Mouse (Mus musculus): Measurements from ENCODE around the gene Rho. TPM values are rescaled to one million over a fixed set of nuclear protein-coding genes. Genes with fewer than 3 reads are reported as not detected.
A peak's percentile ranks its signal among the peaks of the same experiment; 100 is the strongest.

Rho gene
- polyA plus RNA-seq, 1 experiment from 2014 or later, result 0.16 TPM

DNA sequence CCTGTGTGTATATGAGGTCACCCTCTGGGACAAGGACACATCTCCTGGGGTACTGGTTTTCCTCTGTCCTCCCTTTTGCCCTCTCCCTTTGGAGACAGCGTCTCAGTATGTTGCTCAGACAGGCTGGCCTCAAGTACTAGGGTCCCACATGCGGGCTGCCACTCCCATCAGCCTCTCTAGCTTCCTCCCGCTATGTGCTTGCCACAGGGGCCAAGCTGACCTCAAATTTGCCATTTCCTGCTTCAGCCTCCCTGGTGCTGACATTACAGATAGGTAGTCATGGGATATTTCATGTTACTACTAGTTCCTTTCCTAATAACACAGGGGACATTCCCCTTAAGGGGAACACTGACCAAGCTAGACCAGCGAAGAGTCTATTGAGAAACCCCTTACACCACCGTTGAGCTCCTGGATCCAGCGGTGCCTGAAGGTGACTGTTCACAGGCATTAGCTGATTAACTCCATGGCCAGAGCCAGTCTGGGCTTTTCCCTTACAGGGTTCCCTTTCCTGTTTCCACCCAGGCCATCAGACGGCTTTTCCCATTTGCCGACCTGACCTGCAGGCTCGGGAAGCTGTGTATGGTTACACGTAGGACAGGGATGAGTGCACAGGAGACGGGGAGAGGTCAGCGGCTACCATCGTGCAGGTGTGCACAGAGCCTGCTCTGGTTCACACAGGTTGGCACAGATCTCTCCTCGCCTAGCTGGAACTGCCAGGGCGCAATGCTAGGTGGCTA is 41.8 kb downstream of the Rho start:
- 88% methylated on average over 15 of the region's 15 CpGs for WGBS
- no peaks in the 10 kb centered on the region for H3K27me3 ChIP-seq (replicated peaks; ENCODE audit: control insufficient read depth, insufficient read depth, low read length)
- H3K4me2 ChIP-seq (replicated peaks; ENCODE audit: low read depth), result no peak overlapping the region
- H3K36me3 ChIP-seq (ENCODE audit: control insufficient read depth, insufficient read depth), result peaks cover 20% of the 10 kb centered on the region; the same call in 1 of the 2 replicates
- H3K27ac ChIP-seq (ENCODE audit: low read depth, low read length), result no peak overlapping the region
- no peaks in the 10 kb centered on the region for H3K9me3 ChIP-seq (ENCODE audit: control insufficient read depth)
- ATAC-seq, result no peak
- no peak overlapping the region for H3K9ac ChIP-seq (ENCODE audit: low read depth, low read length)
- no peak overlapping the region for H3K4me3 ChIP-seq (ENCODE audit: low read depth, low read length)
- H3K4me1 ChIP-seq (replicated peaks; ENCODE audit: control insufficient read depth, insufficient read depth, low read length), result no peaks in the 10 kb centered on the region
- TF ChIP-seq CTCF (IDR thresholded peaks at IDR 0.05; ENCODE audit: low read depth), result no peak

DNA sequence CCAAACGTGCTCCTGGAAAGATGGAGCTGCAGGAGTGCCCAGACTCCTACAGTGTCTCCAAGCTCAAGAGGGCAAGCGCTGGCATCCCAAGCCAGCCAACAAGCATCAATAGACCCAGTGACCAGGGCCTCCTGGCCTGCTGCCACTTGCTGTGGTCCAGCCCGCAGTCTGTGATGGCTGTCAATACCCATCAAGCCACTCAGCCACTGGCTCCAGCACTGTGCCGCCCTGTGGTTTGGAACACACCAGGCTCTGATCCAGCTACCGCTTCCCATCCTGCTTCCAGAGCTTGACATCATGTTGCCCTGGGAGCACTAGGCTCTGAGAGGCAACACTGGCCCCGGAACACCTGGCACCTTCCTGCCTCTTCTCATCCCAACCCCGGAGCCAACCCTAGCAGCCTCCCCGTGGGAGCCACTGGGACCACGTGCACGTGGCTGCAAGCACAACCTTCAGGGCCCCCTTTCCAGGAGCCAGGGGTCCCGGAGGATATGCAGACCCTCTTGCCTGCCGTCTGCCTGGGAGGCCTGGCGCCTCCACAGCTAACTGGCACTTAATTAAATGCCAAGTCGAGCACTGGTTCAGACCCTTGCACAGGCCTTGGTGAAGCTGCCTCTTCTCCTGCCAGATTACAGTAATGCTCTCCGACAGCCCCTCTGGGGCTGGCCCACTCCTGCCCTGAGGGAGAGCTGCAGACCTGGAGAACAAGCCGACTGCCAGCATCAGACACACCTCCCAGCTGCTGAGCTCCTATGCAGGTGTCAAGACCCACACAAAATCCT is 42.5 kb downstream of the Rho start:
- Histone ChIP-seq H3K27ac (ENCODE audit: low read depth, low read length) (no peak overlapping the region), H3K9ac (ENCODE audit: low read depth, low read length) (no peak overlapping the region), H3K4me3 (ENCODE audit: low read depth, low read length) (no peak overlapping the region), H3K4me1 (replicated peaks; ENCODE audit: control insufficient read depth, insufficient read depth, low read length) (no peaks in the 10 kb centered on the region), H3K27me3 (replicated peaks; ENCODE audit: control insufficient read depth, insufficient read depth, low read length) (no peaks in the 10 kb centered on the region), H3K4me2 (replicated peaks; ENCODE audit: low read depth) (no peak overlapping the region), H3K9me3 (ENCODE audit: control insufficient read depth) (no peaks in the 10 kb centered on the region), H3K36me3 (ENCODE audit: control insufficient read depth, insufficient read depth) (peaks cover 20% of the 10 kb centered on the region; the same call in 1 of the 2 replicates)
- no peak for ATAC-seq
- no peak for TF ChIP-seq CTCF (IDR thresholded peaks at IDR 0.05; ENCODE audit: low read depth)
- WGBS, result 79% methylated on average over 16 of the region's 16 CpGs

DNA sequence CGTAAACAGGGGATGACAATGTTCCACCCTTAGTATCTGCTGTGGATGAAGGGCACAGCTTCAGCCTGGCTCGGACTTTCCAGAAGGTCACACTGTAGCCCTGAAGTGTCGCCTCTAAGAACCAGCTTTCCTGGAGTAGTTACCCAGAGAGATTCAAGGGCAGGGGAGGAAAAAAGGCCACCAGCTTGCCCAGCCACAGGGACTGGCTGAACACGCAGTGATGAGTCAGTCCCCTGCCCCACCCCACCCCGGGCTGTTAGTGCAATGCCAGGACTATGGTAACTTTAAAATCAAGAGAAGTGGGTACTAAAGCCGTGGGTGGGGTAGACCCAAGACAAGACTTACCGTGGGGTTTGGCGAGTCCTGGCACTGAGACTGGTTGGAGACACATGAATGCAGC is 44.1 kb downstream of the Rho start:
- Histone ChIP-seq H3K9me3 (ENCODE audit: control insufficient read depth) (no peaks in the 10 kb centered on the region), H3K36me3 (ENCODE audit: control insufficient read depth, insufficient read depth) (peaks cover 12% of the 10 kb centered on the region; the same call in 1 of the 2 replicates), H3K4me1 (replicated peaks; ENCODE audit: control insufficient read depth, insufficient read depth, low read length) (no peaks in the 10 kb centered on the region), H3K9ac (ENCODE audit: low read depth, low read length) (no peak overlapping the region), H3K27me3 (replicated peaks; ENCODE audit: control insufficient read depth, insufficient read depth, low read length) (no peaks in the 10 kb centered on the region), H3K4me3 (ENCODE audit: low read depth, low read length) (no peak overlapping the region), H3K27ac (ENCODE audit: low read depth, low read length) (no peak overlapping the region), H3K4me2 (replicated peaks; ENCODE audit: low read depth) (no peak overlapping the region)
- TF ChIP-seq CTCF (IDR thresholded peaks at IDR 0.05; ENCODE audit: low read depth), result no peak
- ATAC-seq, result no peak
- WGBS, result 77% methylated on average over 8 of the region's 8 CpGs

- no peak for ATAC-seq
- H3K9me3 ChIP-seq (ENCODE audit: control insufficient read depth), result no peaks in the 10 kb centered on the region
- H3K9ac ChIP-seq (ENCODE audit: low read depth, low read length), result no peak overlapping the region
- no peak overlapping the region for H3K4me3 ChIP-seq (ENCODE audit: low read depth, low read length)
- 57% methylated on average over 15 of the region's 15 CpGs for WGBS
- H3K4me1 ChIP-seq (replicated peaks; ENCODE audit: control insufficient read depth, insufficient read depth, low read length), result no peaks in the 10 kb centered on the region
- no peak for TF ChIP-seq CTCF (IDR thresholded peaks at IDR 0.05; ENCODE audit: low read depth)
- peaks cover 11% of the 10 kb centered on the region; the same call in 1 of the 2 replicates for H3K36me3 ChIP-seq (ENCODE audit: control insufficient read depth, insufficient read depth)
- no peak overlapping the region for H3K4me2 ChIP-seq (replicated peaks; ENCODE audit: low read depth)
- no peak overlapping the region for H3K27ac ChIP-seq (ENCODE audit: low read depth, low read length)
- no peaks in the 10 kb centered on the region for H3K27me3 ChIP-seq (replicated peaks; ENCODE audit: control insufficient read depth, insufficient read depth, low read length)
These were observed 46.3 kb downstream of the Rho start for GRCm38 (mm10) chr6:115977810-115978209.

DNA sequence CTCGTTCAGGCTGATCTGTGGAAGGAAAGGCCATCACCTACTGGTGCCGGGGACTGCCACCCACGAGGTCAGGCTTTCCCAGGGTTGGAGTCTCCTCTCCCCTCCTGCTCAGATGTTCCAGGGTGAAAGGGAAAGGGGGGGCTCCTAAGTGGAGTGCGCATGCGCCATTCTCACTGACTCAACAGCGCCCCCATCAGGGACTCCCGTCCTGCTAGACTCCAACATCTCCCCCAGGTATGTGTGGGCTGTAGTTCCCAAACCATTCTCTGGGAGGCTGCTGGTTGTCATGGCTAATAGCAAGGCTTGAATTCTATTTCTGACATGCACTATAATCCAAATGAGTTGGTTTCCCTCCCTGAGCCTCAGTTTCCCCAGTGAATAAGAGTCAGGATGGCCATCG is 47.0 kb downstream of the Rho start:
- Histone ChIP-seq H3K9me3 (ENCODE audit: control insufficient read depth) (no peaks in the 10 kb centered on the region), H3K4me2 (replicated peaks; ENCODE audit: low read depth) (no peak overlapping the region), H3K9ac (ENCODE audit: low read depth, low read length) (no peak overlapping the region), H3K27me3 (replicated peaks; ENCODE audit: control insufficient read depth, insufficient read depth, low read length) (no peaks in the 10 kb centered on the region), H3K36me3 (ENCODE audit: control insufficient read depth, insufficient read depth) (peaks cover 11% of the 10 kb centered on the region; the same call in 1 of the 2 replicates), H3K27ac (ENCODE audit: low read depth, low read length) (no peak overlapping the region), H3K4me1 (replicated peaks; ENCODE audit: control insufficient read depth, insufficient read depth, low read length) (no peaks in the 10 kb centered on the region), H3K4me3 (ENCODE audit: low read depth, low read length) (no peak overlapping the region)
- peak; percentile 43 for TF ChIP-seq CTCF (IDR thresholded peaks at IDR 0.05; ENCODE audit: low read depth)
- ATAC-seq, result no peak
- 77% methylated on average over 8 of the region's 8 CpGs for WGBS

DNA sequence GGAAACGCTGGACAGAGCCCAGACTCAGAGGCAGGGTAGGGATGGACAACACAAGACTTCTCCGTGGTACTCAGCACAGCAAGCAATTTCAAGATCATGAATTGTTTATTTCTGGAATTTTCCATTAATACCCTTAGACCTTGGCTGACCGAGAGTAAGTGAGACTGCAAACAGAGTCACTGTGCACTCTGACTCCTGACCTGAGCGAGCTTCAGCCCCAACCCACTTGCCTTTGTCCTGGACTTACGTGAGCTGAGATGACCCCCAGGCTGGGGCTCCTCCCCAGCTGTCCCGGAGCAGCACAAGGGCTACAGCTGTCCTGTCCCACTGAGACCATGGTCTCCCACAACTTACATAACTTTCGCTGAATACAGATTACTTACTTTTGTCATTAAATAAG is 51.3 kb downstream of the Rho start:
- ATAC-seq, result no peak
- no peaks in the 10 kb centered on the region for H3K9me3 ChIP-seq (ENCODE audit: control insufficient read depth)
- H3K27ac ChIP-seq (ENCODE audit: low read depth, low read length), result 0 out of 2 replicates have a peak overlapping the region, but pooled peaks have one; percentile 7
- TF ChIP-seq CTCF (IDR thresholded peaks at IDR 0.05; ENCODE audit: low read depth), result no peak
- H3K27me3 ChIP-seq (replicated peaks; ENCODE audit: control insufficient read depth, insufficient read depth, low read length), result no peaks in the 10 kb centered on the region
- H3K4me1 ChIP-seq (replicated peaks; ENCODE audit: control insufficient read depth, insufficient read depth, low read length), result no peaks in the 10 kb centered on the region
- no peak overlapping the region for H3K9ac ChIP-seq (ENCODE audit: low read depth, low read length)
- H3K4me3 ChIP-seq (ENCODE audit: low read depth, low read length), result no peak overlapping the region
- WGBS, result 55% methylated on average over 7 of the region's 7 CpGs
- no peaks in the 10 kb centered on the region; the same call in 1 of the 2 replicates for H3K36me3 ChIP-seq (ENCODE audit: control insufficient read depth, insufficient read depth)
- no peak overlapping the region for H3K4me2 ChIP-seq (replicated peaks; ENCODE audit: low read depth)

Measured in intestine, postnatal 0 days (tissue).